Comparison of ENCODE assay signal across 8 mouse cellular contexts in genomic region chr4:133278067-133278466, GRCm38 (mm10). TPM values are rescaled to one million over a fixed set of nuclear protein-coding genes. Genes with fewer than 3 reads are reported as not detected.
DNase-seq lines count a peak whose midpoint lies in the region; ATAC-seq and TF ChIP-seq lines count a peak whose summit lies in the region.

No protein-coding gene starts in this region.

- peak overlapping the region; percentile 69 for H3K4me2 ChIP-seq in embryonic facial prominence, embryonic 11.5 days (ENCODE audit: low read depth, low read length)
- peak overlapping the region; percentile 83 for H3K4me2 ChIP-seq in hindbrain, postnatal 0 days (ENCODE audit: low read depth, low read length)
- H3K4me2 ChIP-seq in midbrain, postnatal 0 days (ENCODE audit: low read depth, low read length, poor library complexity, severe bottlenecking) = peak overlapping the region; percentile 72

- H3K36me3 ChIP-seq in embryonic facial prominence, embryonic 11.5 days (replicated peaks; ENCODE audit: control insufficient read depth, insufficient read depth, low read depth, low read length) = no peaks in the 10 kb centered on the region
- H3K36me3 ChIP-seq in hindbrain, postnatal 0 days (ENCODE audit: insufficient read depth, low read length) = no peaks in the 10 kb centered on the region
- H3K36me3 ChIP-seq in midbrain, postnatal 0 days (ENCODE audit: insufficient read depth, low read length) = 0 out of 2 replicates have a peak, but pooled peaks cover 3% of the 10 kb centered on the region

- no peak for TF ChIP-seq CTCF in left cerebral cortex, adult 2 months (IDR thresholded peaks at IDR 0.05)
- no peak for TF ChIP-seq CTCF in hindbrain, postnatal 0 days (IDR thresholded peaks at IDR 0.05; ENCODE audit: low read depth)
- no peak for TF ChIP-seq CTCF in midbrain, postnatal 0 days (IDR thresholded peaks at IDR 0.05)

- no peak for ATAC-seq in embryonic facial prominence, embryonic 11.5 days (replicated peaks; ENCODE audit: insufficient number of reproducible peaks, low FRiP score, low TSS enrichment, low read depth)
- ATAC-seq in hindbrain, postnatal 0 days = no peak
- ATAC-seq in midbrain, postnatal 0 days (ENCODE audit: low FRiP score) = no peak

- peak overlapping the region; percentile 91 for H3K4me3 ChIP-seq in left cerebral cortex, adult 2 months
- peak overlapping the region; percentile 79 for H3K4me3 ChIP-seq in embryonic facial prominence, embryonic 11.5 days (ENCODE audit: low read depth, low read length)
- H3K4me3 ChIP-seq in hindbrain, postnatal 0 days (ENCODE audit: low read length) = peak overlapping the region; percentile 71
- peak overlapping the region; percentile 81 for H3K4me3 ChIP-seq in midbrain, postnatal 0 days (ENCODE audit: low read depth, low read length)

- peak overlapping the region; percentile 87 for H3K9ac ChIP-seq in embryonic facial prominence, embryonic 11.5 days (replicated peaks; ENCODE audit: low read length)
- H3K9ac ChIP-seq in hindbrain, postnatal 0 days (replicated peaks; ENCODE audit: low read length) = peak overlapping the region; percentile 83
- peak overlapping the region; percentile 89; the same call in 1 of the 2 replicates for H3K9ac ChIP-seq in midbrain, postnatal 0 days (replicated peaks; ENCODE audit: low read length, poor library complexity, severe bottlenecking)

- DNase-seq in left cerebral cortex, adult 2 months (ENCODE audit: extremely low spot score in 1 of 2, low spot score in 2 of 2) = no peak
- DNase-seq in left cerebral cortex, adult 18-20 months (ENCODE audit: low spot score in 2 of 2) = no peak
- no peak for DNase-seq in embryonic facial prominence, embryonic 11.5 days (ENCODE audit: low spot score)
- DNase-seq in hindbrain, postnatal 0 days (ENCODE audit: low spot score) = no peak
- no peak for DNase-seq in midbrain, postnatal 0 days (ENCODE audit: low spot score)
- no peak for DNase-seq in adrenal gland, adult 8-10 months
- no peak for DNase-seq in ovary, postnatal 36 days (ENCODE audit: low spot score)
- DNase-seq in gastrocnemius, postnatal 14 days = no peak

- H3K4me1 ChIP-seq in embryonic facial prominence, embryonic 11.5 days (ENCODE audit: control insufficient read depth, insufficient read depth, low read length) = peaks cover 2% of the 10 kb centered on the region; the same call in 1 of the 2 replicates
- H3K4me1 ChIP-seq in hindbrain, postnatal 0 days (ENCODE audit: insufficient read depth, low read length) = no peaks in the 10 kb centered on the region
- H3K4me1 ChIP-seq in midbrain, postnatal 0 days (ENCODE audit: insufficient read depth, low read length) = peaks cover 11% of the 10 kb centered on the region; the same call in 1 of the 2 replicates

- no peaks in the 10 kb centered on the region for H3K27me3 ChIP-seq in embryonic facial prominence, embryonic 11.5 days (ENCODE audit: control insufficient read depth, insufficient read depth, low read length)
- no peaks in the 10 kb centered on the region for H3K27me3 ChIP-seq in hindbrain, postnatal 0 days (ENCODE audit: insufficient read depth, low read length)
- no peaks in the 10 kb centered on the region for H3K27me3 ChIP-seq in midbrain, postnatal 0 days (ENCODE audit: insufficient read depth, low read length)

- 22% methylated on average over 6 of the region's 6 CpGs for WGBS in embryonic facial prominence, embryonic 11.5 days
- WGBS in hindbrain, postnatal 0 days = 25% methylated on average over 6 of the region's 6 CpGs
- 27% methylated on average over 6 of the region's 6 CpGs for WGBS in midbrain, postnatal 0 days

- H3K27ac ChIP-seq in left cerebral cortex, adult 2 months = peak overlapping the region; percentile 90
- peak overlapping the region; percentile 88 for H3K27ac ChIP-seq in embryonic facial prominence, embryonic 11.5 days (replicated peaks; ENCODE audit: low read depth, low read length)
- H3K27ac ChIP-seq in hindbrain, postnatal 0 days = peak overlapping the region; percentile 94
- peak overlapping the region; percentile 93 for H3K27ac ChIP-seq in midbrain, postnatal 0 days (ENCODE audit: low read depth, low read length)

- H3K9me3 ChIP-seq in embryonic facial prominence, embryonic 11.5 days (replicated peaks; ENCODE audit: control insufficient read depth, low read length) = no peaks in the 10 kb centered on the region
- no peaks in the 10 kb centered on the region for H3K9me3 ChIP-seq in hindbrain, postnatal 0 days (ENCODE audit: low read length)
- no peaks in the 10 kb centered on the region for H3K9me3 ChIP-seq in midbrain, postnatal 0 days (ENCODE audit: low read length)

- intact Hi-C loops in left cerebral cortex, adult 2 months (cut with DNase I) = no loop called here
- intact Hi-C loops in gastrocnemius, postnatal 14 days (cut with DNase I; ENCODE audit: low total_unique reads) = no loop called here

RNA-seq across cellular contexts. Expression of gene Tmem222, which starts 0.5 kb away (rescaled TPM):
- total RNA-seq in left cerebral cortex, adult 2 months (2021) = 10 to 100 TPM; 87.3 to 91.2 TPM
- 10 to 100 TPM; 88.3 to 97.2 TPM for total RNA-seq in left cerebral cortex, adult 18-20 months (2021)
- polyA plus RNA-seq in embryonic facial prominence, embryonic 11.5 days (2014; fragmentation: Nextera tagmentation; extraction: Ambion mirVana) = 82.0 and 87.9 TPM in 2 replicates
- total RNA-seq in hindbrain, postnatal 0 days (2014; rRNA removed) = 120 and 138 TPM in 2 replicates
- 127 and 136 TPM in 2 replicates for polyA plus RNA-seq in hindbrain, postnatal 0 days (2015; fragmentation: Nextera tagmentation; extraction: Ambion mirVana)
- total RNA-seq in midbrain, postnatal 0 days (2014; rRNA removed) = 129 and 130 TPM in 2 replicates
- polyA plus RNA-seq in midbrain, postnatal 0 days (2015; fragmentation: Nextera tagmentation; extraction: Ambion mirVana) = 138 and 143 TPM in 2 replicates
- total RNA-seq in adrenal gland, adult 8-10 months (2022) = 10 to 100 TPM; 74.7 to 93.2 (median 83.1) TPM
- total RNA-seq in gastrocnemius, postnatal 14 days (2021) = 10 to 100 TPM; 21.1 to 22.6 TPM

RNA-seq across cellular contexts. Expression of gene Sytl1, which starts 15.2 kb away (rescaled TPM):
- 1 to 10 TPM; 3.0 TPM for total RNA-seq in left cerebral cortex, adult 2 months (2021)
- total RNA-seq in left cerebral cortex, adult 18-20 months (2021) = 1 to 10 TPM; 6.7 to 7.3 TPM
- polyA plus RNA-seq in embryonic facial prominence, embryonic 11.5 days (2014; fragmentation: Nextera tagmentation; extraction: Ambion mirVana) = 1.1 and 1.2 TPM in 2 replicates
- 1.4 TPM in 1 of 2 replicates, not detected in the other for total RNA-seq in hindbrain, postnatal 0 days (2014; rRNA removed)
- polyA plus RNA-seq in hindbrain, postnatal 0 days (2015; fragmentation: Nextera tagmentation; extraction: Ambion mirVana) = 0.18 and 0.40 TPM in 2 replicates
- 1.6 TPM in 1 of 2 replicates, not detected in the other for total RNA-seq in midbrain, postnatal 0 days (2014; rRNA removed)
- 0.21 and 0.26 TPM in 2 replicates for polyA plus RNA-seq in midbrain, postnatal 0 days (2015; fragmentation: Nextera tagmentation; extraction: Ambion mirVana)
- total RNA-seq in adrenal gland, adult 8-10 months (2022) = 1 to 10 TPM in 3 of 4 experiments, under 1 TPM in 1; 0.92 to 2.0 (median 1.1) TPM
- under 1 TPM; 0.49 to 0.62 TPM for total RNA-seq in gastrocnemius, postnatal 14 days (2021)

RNA-seq across cellular contexts. Expression of gene Map3k6, which starts 37.4 kb away (rescaled TPM):
- total RNA-seq in left cerebral cortex, adult 2 months (2021) = 10 to 100 TPM in 1 of 2 experiments, 1 to 10 TPM in 1; 5.3 to 10.6 TPM
- 1 to 10 TPM; 5.8 to 7.4 TPM for total RNA-seq in left cerebral cortex, adult 18-20 months (2021)
- polyA plus RNA-seq in embryonic facial prominence, embryonic 11.5 days (2014; fragmentation: Nextera tagmentation; extraction: Ambion mirVana) = 1.8 and 1.9 TPM in 2 replicates
- 7.2 and 11.7 TPM in 2 replicates for total RNA-seq in hindbrain, postnatal 0 days (2014; rRNA removed)
- polyA plus RNA-seq in hindbrain, postnatal 0 days (2015; fragmentation: Nextera tagmentation; extraction: Ambion mirVana) = 4.7 and 5.8 TPM in 2 replicates
- 7.6 and 8.3 TPM in 2 replicates for total RNA-seq in midbrain, postnatal 0 days (2014; rRNA removed)
- polyA plus RNA-seq in midbrain, postnatal 0 days (2015; fragmentation: Nextera tagmentation; extraction: Ambion mirVana) = 2.8 and 4.1 TPM in 2 replicates
- total RNA-seq in adrenal gland, adult 8-10 months (2022) = 10 to 100 TPM; 17.3 to 27.7 (median 19.2) TPM
- total RNA-seq in gastrocnemius, postnatal 14 days (2021) = 10 to 100 TPM in 1 of 2 experiments, 1 to 10 TPM in 1; 4.0 to 15.3 TPM
